Mouse (Mus musculus): ENCODE data around the gene 9130213A22Rik.

DNA sequence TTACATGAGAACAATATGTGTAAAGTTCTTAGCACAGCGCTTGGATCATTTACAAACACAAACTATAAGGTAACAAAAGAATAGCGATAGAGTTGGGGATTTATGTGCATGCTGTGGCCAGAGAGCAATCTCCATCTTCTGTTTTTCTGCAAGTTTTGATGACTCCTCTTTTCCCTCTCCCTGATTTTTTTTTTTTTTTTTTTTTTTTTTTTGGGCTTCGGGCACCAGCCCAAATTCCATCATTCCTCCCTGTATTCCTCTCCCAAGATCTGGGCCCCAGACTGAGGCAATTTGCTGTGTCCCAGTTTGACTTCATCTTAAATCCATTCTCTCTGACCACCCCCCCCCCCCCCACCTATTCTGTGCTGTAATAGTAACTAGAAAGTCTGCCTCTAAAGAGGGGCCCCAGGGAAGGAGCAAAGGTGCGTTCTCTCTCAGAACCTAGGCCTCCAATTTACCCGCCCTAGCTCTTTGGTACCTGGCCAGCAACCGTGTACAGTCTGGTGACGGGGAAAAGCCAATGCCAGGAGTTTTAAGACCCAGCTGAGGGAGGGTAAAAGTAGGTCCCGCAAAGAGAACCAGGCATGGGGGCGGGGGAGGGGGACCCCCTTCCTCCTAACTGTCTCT is 25.9 kb downstream of the 9130213A22Rik start:
- no peak for TF ChIP-seq CTCF (IDR thresholded peaks at IDR 0.05; ENCODE audit: low read depth)
- no peak for TF ChIP-seq EP300 (IDR thresholded peaks at IDR 0.05; ENCODE audit: low read depth)
